Mouse (Mus musculus): ENCODE data around the gene Rnf149. TPM values are rescaled to one million over a fixed set of nuclear protein-coding genes. Genes with fewer than 3 reads are reported as not detected.

Gene Rnf149
- total RNA-seq, 2 experiments from 2014 or later: 28.3 to 28.5 TPM

Other genes starting within 250 kb of the Rnf149 start
- gene Rpl31, start 209.6 kb downstream of the Rnf149 start, total RNA-seq (2021): 100 to 1,000 TPM; 449 to 504 TPM
- 10 to 100 TPM; 14.2 to 23.3 TPM for gene Tbc1d8, start 98.7 kb downstream of the Rnf149 start, total RNA-seq (2021)
- gene Cnot11, start 42.4 kb downstream of the Rnf149 start, total RNA-seq (2021): 10 to 100 TPM; 24.4 to 24.6 TPM
- gene Creg2, start 74.1 kb upstream of the Rnf149 start, total RNA-seq (2021): 10 to 100 TPM; 75.2 to 82.4 TPM
- gene Rfx8, start 143.6 kb upstream of the Rnf149 start, total RNA-seq (2021): under 1 TPM in 1 of 2 experiments, not detected in 1; 0.16 TPM
- gene Gm3646, start 227.9 kb upstream of the Rnf149 start, total RNA-seq (2021): not detected